Mouse (Mus musculus) left cerebral cortex, postnatal 10 days (tissue): ENCODE data around the gene Fam49a. TPM values are rescaled to one million over a fixed set of nuclear protein-coding genes. Genes with fewer than 3 reads are reported as not detected.

Experiments used
- DNase-seq, 2 experiments: peaks; one replicate each; pipeline ENCODE4 v3.0.0; 2021 to 2022; ENCODE audit warnings: low spot score in 2 of 2, mixed read lengths in 1 of 2; ENCODE audit errors: extremely low spot score in 1 of 2
- intact Hi-C: fragments of 180-260 bp; cut with DNase I; formaldehyde crosslinking; loops from one replicate; pipeline ENCODE4 v1.15.1; 2025
- total RNA-seq, 2 experiments: library from RNA; stranded (reverse); gene quantifications; 2 replicates each; pipeline ENCODE4 v1.2.3; 2021

Fam49a gene
- total RNA-seq, 2 experiments from 2014 or later = 330 to 354 TPM

- intact Hi-C loops = loop anchor here (5.0 kb wide), 2 partner anchors 56 to 84 kb away; no protein-coding TSS in a partner anchor
- DNase-seq = no peak
Measured at GRCm38 (mm10) chr12:12260979-12261960, 669 bp upstream of the Fam49a start.

- peak; percentile 53 to 54 for DNase-seq
- intact Hi-C loops = loop anchor here (5.0 kb wide), 2 partner anchors 54 to 86 kb away; no protein-coding TSS in a partner anchor
Measured at GRCm38 (mm10) chr12:12263371-12263791, 1.4 kb downstream of the Fam49a start.

GRCm38 (mm10) chr12:12264151-12264550, 2.2 kb downstream of the Fam49a start:
- intact Hi-C loops = loop anchor here (5.0 kb wide), 2 partner anchors 53 to 87 kb away; no protein-coding TSS in a partner anchor
- DNase-seq = no peak

GRCm38 (mm10) chr12:12266552-12266951, 4.6 kb downstream of the Fam49a start:
- DNase-seq = no peak
- intact Hi-C loops = no loop called here

GRCm38 (mm10) chr12:12270495-12270894, 8.6 kb downstream of the Fam49a start:
- no peak for DNase-seq
- intact Hi-C loops = no loop called here

- intact Hi-C loops = no loop called here
- no peak for DNase-seq
Measured at GRCm38 (mm10) chr12:12274115-12274514, 12.2 kb downstream of the Fam49a start.

- no peak for DNase-seq
- intact Hi-C loops = no loop called here
Measured at GRCm38 (mm10) chr12:12275124-12275779, 13.3 kb downstream of the Fam49a start.

GRCm38 (mm10) chr12:12277741-12278463, 16.0 kb downstream of the Fam49a start:
- DNase-seq = no peak
- intact Hi-C loops = no loop called here

GRCm38 (mm10) chr12:12278464-12278872, 16.5 kb downstream of the Fam49a start:
- no peak for DNase-seq
- intact Hi-C loops = no loop called here

- intact Hi-C loops = no loop called here
Measured at GRCm38 (mm10) chr12:12283702-12284288, 21.9 kb downstream of the Fam49a start.

GRCm38 (mm10) chr12:12284521-12284920, 22.6 kb downstream of the Fam49a start:
- intact Hi-C loops = no loop called here
- DNase-seq = no peak

More at GRCm38 (mm10) chr12:12283702-12284288, 21.9 kb downstream of the Fam49a start:
- no peak for DNase-seq

- intact Hi-C loops = no loop called here
Measured at GRCm38 (mm10) chr12:12287131-12287786, 25.3 kb downstream of the Fam49a start.

GRCm38 (mm10) chr12:12287787-12288132, 25.8 kb downstream of the Fam49a start:
- no peak for DNase-seq
- intact Hi-C loops = no loop called here

More at GRCm38 (mm10) chr12:12287131-12287786, 25.3 kb downstream of the Fam49a start:
- DNase-seq = peak; percentile 60 to 64

GRCm38 (mm10) chr12:12288586-12288985, 26.6 kb downstream of the Fam49a start:
- intact Hi-C loops = no loop called here
- DNase-seq = no peak

GRCm38 (mm10) chr12:12289636-12290035, 27.7 kb downstream of the Fam49a start:
- intact Hi-C loops = no loop called here

GRCm38 (mm10) chr12:12292043-12292618, 30.2 kb downstream of the Fam49a start:
- no peak for DNase-seq
- intact Hi-C loops = no loop called here

More at GRCm38 (mm10) chr12:12289636-12290035, 27.7 kb downstream of the Fam49a start:
- DNase-seq = no peak

- intact Hi-C loops = no loop called here
- DNase-seq = no peak
Measured at GRCm38 (mm10) chr12:12294380-12295171, 32.6 kb downstream of the Fam49a start.
